7 mouse cellular contexts compared by ENCODE assay signal in genomic region chr1:80756824-80757649, GRCm38 (mm10). TPM values are rescaled to one million over a fixed set of nuclear protein-coding genes. Genes with fewer than 3 reads are reported as not detected.
DNase-seq lines count a peak whose midpoint lies in the region; ATAC-seq and TF ChIP-seq lines count a peak whose summit lies in the region.

No protein-coding gene starts in this region.

- H3K27ac ChIP-seq in forebrain, postnatal 0 days (ENCODE audit: low read depth, low read length) = no peak overlapping the region
- no peak overlapping the region for H3K27ac ChIP-seq in intestine, embryonic 14.5 days (ENCODE audit: low read depth)
- H3K27ac ChIP-seq in limb, embryonic 11.5 days (replicated peaks; ENCODE audit: low read depth, low read length) = no peak overlapping the region
- H3K27ac ChIP-seq in midbrain, embryonic 11.5 days (ENCODE audit: low read depth, low read length) = no peak overlapping the region
- H3K27ac ChIP-seq in stomach, embryonic 14.5 days (ENCODE audit: low read length) = no peak overlapping the region

- H3K4me3 ChIP-seq in forebrain, postnatal 0 days (ENCODE audit: low read depth, low read length) = peak overlapping the region; percentile 61
- peak overlapping the region; percentile 57 for H3K4me3 ChIP-seq in intestine, embryonic 14.5 days (ENCODE audit: low read depth, low read length)
- H3K4me3 ChIP-seq in limb, embryonic 11.5 days (ENCODE audit: low read depth, low read length) = peak overlapping the region; percentile 53
- H3K4me3 ChIP-seq in midbrain, embryonic 11.5 days (ENCODE audit: low read depth, low read length) = peak overlapping the region; percentile 60
- H3K4me3 ChIP-seq in stomach, embryonic 14.5 days (ENCODE audit: low read depth, low read length) = peak overlapping the region; percentile 56

- H3K4me2 ChIP-seq in forebrain, postnatal 0 days (ENCODE audit: low read depth) = peak overlapping the region; percentile 89
- peak overlapping the region; percentile 87 for H3K4me2 ChIP-seq in intestine, embryonic 14.5 days (ENCODE audit: low read length)
- H3K4me2 ChIP-seq in limb, embryonic 11.5 days (ENCODE audit: low read depth, severe bottlenecking) = peak overlapping the region; percentile 94
- H3K4me2 ChIP-seq in midbrain, embryonic 11.5 days = peak overlapping the region; percentile 78
- peak overlapping the region; percentile 83 for H3K4me2 ChIP-seq in stomach, embryonic 14.5 days (replicated peaks; ENCODE audit: low read depth, low read length)

- TF ChIP-seq CTCF in forebrain, postnatal 0 days (IDR thresholded peaks at IDR 0.05; ENCODE audit: low read depth) = peak; percentile 48; the same call in 1 of the 2 replicates

- H3K9ac ChIP-seq in forebrain, postnatal 0 days = peak overlapping the region; percentile 59; the same call in 1 of the 2 replicates
- no peak overlapping the region for H3K9ac ChIP-seq in intestine, embryonic 14.5 days (ENCODE audit: low read length)
- H3K9ac ChIP-seq in limb, embryonic 11.5 days (ENCODE audit: low read length) = no peak overlapping the region; the same call in 1 of the 2 replicates
- H3K9ac ChIP-seq in midbrain, embryonic 11.5 days (ENCODE audit: low read length) = peak overlapping the region; percentile 66
- H3K9ac ChIP-seq in stomach, embryonic 14.5 days (replicated peaks; ENCODE audit: low read depth, low read length) = no peak overlapping the region

- ATAC-seq in forebrain, postnatal 0 days = peak; percentile 72
- no peak; the same call in 1 of the 2 replicates for ATAC-seq in intestine, embryonic 14.5 days (replicated peaks; ENCODE audit: low FRiP score, low TSS enrichment, low read depth)
- no peak for ATAC-seq in limb, embryonic 11.5 days (ENCODE audit: insufficient number of reproducible peaks, low FRiP score, low TSS enrichment, low read depth)
- ATAC-seq in midbrain, embryonic 11.5 days (ENCODE audit: low FRiP score) = peak; percentile 51; the same call in 1 of the 2 replicates
- ATAC-seq in stomach, embryonic 14.5 days (ENCODE audit: insufficient number of reproducible peaks, insufficient read depth, low FRiP score, low read depth) = no peak

- H3K4me1 ChIP-seq in forebrain, postnatal 0 days (ENCODE audit: insufficient read depth) = no peaks in the 10 kb centered on the region; the same call in 1 of the 2 replicates
- H3K4me1 ChIP-seq in intestine, embryonic 14.5 days (replicated peaks; ENCODE audit: control insufficient read depth, insufficient read depth, low read length) = no peaks in the 10 kb centered on the region
- no peaks in the 10 kb centered on the region; the same call in 1 of the 2 replicates for H3K4me1 ChIP-seq in limb, embryonic 11.5 days (ENCODE audit: control insufficient read depth, insufficient read depth, low read length)
- peaks cover 12% of the 10 kb centered on the region for H3K4me1 ChIP-seq in midbrain, embryonic 11.5 days (ENCODE audit: control insufficient read depth, insufficient read depth, low read length)
- no peaks in the 10 kb centered on the region for H3K4me1 ChIP-seq in stomach, embryonic 14.5 days (ENCODE audit: control insufficient read depth, insufficient read depth, low read length)

- 6% methylated on average over 14 of the region's 14 CpGs for WGBS in forebrain, postnatal 0 days
- WGBS in intestine, embryonic 14.5 days = 9% methylated on average over 14 of the region's 14 CpGs
- 5% methylated on average over 14 of the region's 14 CpGs for WGBS in limb, embryonic 11.5 days
- WGBS in midbrain, embryonic 11.5 days = 8% methylated on average over 14 of the region's 14 CpGs
- WGBS in stomach, embryonic 14.5 days = 8% methylated on average over 14 of the region's 14 CpGs

- no peaks in the 10 kb centered on the region for H3K9me3 ChIP-seq in forebrain, postnatal 0 days (ENCODE audit: low read length)
- H3K9me3 ChIP-seq in intestine, embryonic 14.5 days (ENCODE audit: control insufficient read depth, low read length) = no peaks in the 10 kb centered on the region
- H3K9me3 ChIP-seq in limb, embryonic 11.5 days (ENCODE audit: control insufficient read depth, low read length) = no peaks in the 10 kb centered on the region
- no peaks in the 10 kb centered on the region for H3K9me3 ChIP-seq in midbrain, embryonic 11.5 days (ENCODE audit: control insufficient read depth, low read length)
- H3K9me3 ChIP-seq in stomach, embryonic 14.5 days (ENCODE audit: control insufficient read depth, low read depth, low read length) = no peaks in the 10 kb centered on the region

- DNase-seq in ES-CJ7 (ENCODE audit: low read depth, low spot score) = peak; percentile 77
- DNase-seq in adrenal gland, postnatal 10 days = peak; percentile 48
- peak; percentile 45 for DNase-seq in forebrain, postnatal 0 days
- peak; percentile 53 for DNase-seq in intestine, embryonic 14.5 days (ENCODE audit: low spot score)
- peak; percentile 48 for DNase-seq in limb, embryonic 11.5 days (ENCODE audit: low spot score)
- peak; percentile 94 for DNase-seq in midbrain, embryonic 11.5 days (ENCODE audit: low spot score, missing footprints)

- no peaks in the 10 kb centered on the region for H3K27me3 ChIP-seq in forebrain, postnatal 0 days (ENCODE audit: insufficient read depth, low read length)
- H3K27me3 ChIP-seq in intestine, embryonic 14.5 days (replicated peaks; ENCODE audit: control insufficient read depth, insufficient read depth, low read length) = peaks cover 26% of the 10 kb centered on the region
- no peaks in the 10 kb centered on the region for H3K27me3 ChIP-seq in limb, embryonic 11.5 days (ENCODE audit: control insufficient read depth, insufficient read depth, low read length)
- no peaks in the 10 kb centered on the region; the same call in 1 of the 2 replicates for H3K27me3 ChIP-seq in midbrain, embryonic 11.5 days (ENCODE audit: control insufficient read depth, insufficient read depth, low read length)
- H3K27me3 ChIP-seq in stomach, embryonic 14.5 days (ENCODE audit: control insufficient read depth, insufficient read depth, low read length) = 0 out of 2 replicates have a peak, but pooled peaks cover 2% of the 10 kb centered on the region

- H3K36me3 ChIP-seq in forebrain, postnatal 0 days (ENCODE audit: insufficient read depth) = no peaks in the 10 kb centered on the region
- no peaks in the 10 kb centered on the region for H3K36me3 ChIP-seq in intestine, embryonic 14.5 days (ENCODE audit: control insufficient read depth, insufficient read depth, low read length)
- no peaks in the 10 kb centered on the region for H3K36me3 ChIP-seq in limb, embryonic 11.5 days (ENCODE audit: control insufficient read depth, insufficient read depth, low read length)
- no peaks in the 10 kb centered on the region for H3K36me3 ChIP-seq in midbrain, embryonic 11.5 days (ENCODE audit: control insufficient read depth, insufficient read depth, low read length)
- H3K36me3 ChIP-seq in stomach, embryonic 14.5 days (ENCODE audit: control insufficient read depth, insufficient read depth, low read length) = no peaks in the 10 kb centered on the region

RNA-seq across cellular contexts. Expression of gene Dock10, which starts 1.3 kb away (rescaled TPM):
- total RNA-seq in adrenal gland, postnatal 10 days (2021) = 10 to 100 TPM; 19.2 to 23.7 TPM
- total RNA-seq in forebrain, postnatal 0 days (2014; rRNA removed) = 11.8 and 14.0 TPM in 2 replicates
- polyA plus RNA-seq in forebrain, postnatal 0 days (2015; fragmentation: Nextera tagmentation; extraction: Ambion mirVana) = 0.99 and 2.3 TPM in 2 replicates
- 7.3 and 7.9 TPM in 2 replicates for polyA plus RNA-seq in intestine, embryonic 14.5 days (2014; fragmentation: Nextera tagmentation; extraction: Ambion mirVana)
- 5.4 and 6.3 TPM in 2 replicates for polyA plus RNA-seq in limb, embryonic 11.5 days (2014; fragmentation: Nextera tagmentation; extraction: Ambion mirVana)
- polyA plus RNA-seq in midbrain, embryonic 11.5 days (2014; fragmentation: Nextera tagmentation; extraction: Ambion mirVana) = 2.6 and 2.9 TPM in 2 replicates
- 9.4 and 11.9 TPM in 2 replicates for polyA plus RNA-seq in stomach, embryonic 14.5 days (2014; fragmentation: Nextera tagmentation; extraction: Ambion mirVana)

Comparison
In these comparisons a context has a peak if more than half of its experiments do, and no peak if none do; other contexts are left out.
1. ATAC-seq: peak in forebrain, postnatal 0 days (single experiment) and midbrain, embryonic 11.5 days (single experiment); none in intestine, embryonic 14.5 days (single experiment), limb, embryonic 11.5 days (single experiment) and stomach, embryonic 14.5 days (single experiment).
2. H3K9ac ChIP-seq: peak in forebrain, postnatal 0 days (single experiment) and midbrain, embryonic 11.5 days (single experiment); none in intestine, embryonic 14.5 days (single experiment), limb, embryonic 11.5 days (single experiment) and stomach, embryonic 14.5 days (single experiment).
3. Peak in every context shown above with its lines, with median percentiles within 50 percentile points of each other: DNase-seq, H3K4me2 ChIP-seq and H3K4me3 ChIP-seq.